Mouse (Mus musculus): ENCODE measurements around the gene Lrrc75b. TPM values are rescaled to one million over a fixed set of nuclear protein-coding genes. Genes with fewer than 3 reads are reported as not detected.
"Not testable (repeated sequence)": the region's sequence is repeated elsewhere in the genome, so short reads cannot be mapped to it uniquely, and the experiment has no call there.

Lrrc75b gene
- polyA plus RNA-seq, 1 experiment, result 2.1 TPM

- Histone ChIP-seq H3K4me1 (ENCODE audit: control insufficient read depth, insufficient read depth, low read length) (peaks cover 35% of the 10 kb centered on the region), H3K27me3 (replicated peaks; ENCODE audit: control insufficient read depth, insufficient read depth, low read length) (no peaks in the 10 kb centered on the region), H3K4me3 (ENCODE audit: insufficient read depth, low read depth, low read length) (peak overlapping the region; percentile 14; the same call in 1 of the 2 replicates), H3K36me3 (ENCODE audit: control insufficient read depth, insufficient read depth, low read length) (peaks cover 20% of the 10 kb centered on the region), H3K27ac (ENCODE audit: insufficient read depth, low read depth, low read length) (peak overlapping the region; percentile 77)
- no peak for TF ChIP-seq CTCF (conservative IDR thresholded peaks at IDR 0.05; ENCODE audit: insufficient read depth, insufficient read length, low read depth, low read length)
- TF ChIP-seq POLR2A (IDR thresholded peaks at IDR 0.05; ENCODE audit: low read depth, low read length), result no peak
- WGBS, result 74% methylated on average over 8 of the region's 8 CpGs
- peak; percentile 21 for DNase-seq
These were observed 46.6 kb downstream of the Lrrc75b start for GRCm38 (mm10) chr10:75513306-75514067.

- H3K27me3 ChIP-seq (replicated peaks; ENCODE audit: control insufficient read depth, insufficient read depth, low read length), result no peaks in the 10 kb centered on the region
- peaks cover 23% of the 10 kb centered on the region for H3K36me3 ChIP-seq (ENCODE audit: control insufficient read depth, insufficient read depth, low read length)
- TF ChIP-seq CTCF (conservative IDR thresholded peaks at IDR 0.05; ENCODE audit: insufficient read depth, insufficient read length, low read depth, low read length) (no peak), POLR2A (IDR thresholded peaks at IDR 0.05; ENCODE audit: low read depth, low read length) (no peak)
- H3K4me1 ChIP-seq (ENCODE audit: control insufficient read depth, insufficient read depth, low read length), result peaks cover 35% of the 10 kb centered on the region
- H3K27ac ChIP-seq (ENCODE audit: insufficient read depth, low read depth, low read length), result peak overlapping the region; percentile 77
- peak; percentile 92 for DNase-seq
- WGBS, result 32% methylated on average over 7 of the region's 7 CpGs
- no peak overlapping the region for H3K4me3 ChIP-seq (ENCODE audit: insufficient read depth, low read depth, low read length)
These were observed 47.3 kb downstream of the Lrrc75b start for GRCm38 (mm10) chr10:75512796-75513195.

- no peak for DNase-seq
- whole genome bisulfite sequencing, result 72% methylated on average over 7 of the region's 7 CpGs
- TF ChIP-seq POLR2A (IDR thresholded peaks at IDR 0.05; ENCODE audit: low read depth, low read length) (no peak), CTCF (conservative IDR thresholded peaks at IDR 0.05; ENCODE audit: insufficient read depth, insufficient read length, low read depth, low read length) (no peak)
- H3K36me3 ChIP-seq (ENCODE audit: control insufficient read depth, insufficient read depth, low read length), result peaks cover 23% of the 10 kb centered on the region
- peaks cover 35% of the 10 kb centered on the region for H3K4me1 ChIP-seq (ENCODE audit: control insufficient read depth, insufficient read depth, low read length)
- no peaks in the 10 kb centered on the region for H3K27me3 ChIP-seq (replicated peaks; ENCODE audit: control insufficient read depth, insufficient read depth, low read length)
- H3K4me3 ChIP-seq (ENCODE audit: insufficient read depth, low read depth, low read length), result no peak overlapping the region
- H3K27ac ChIP-seq (ENCODE audit: insufficient read depth, low read depth, low read length), result peak overlapping the region; percentile 50
These were observed 48.2 kb downstream of the Lrrc75b start for GRCm38 (mm10) chr10:75511897-75512296.

GRCm38 (mm10) chr10:75511060-75511459 lies 49.1 kb downstream of the Lrrc75b start:
- WGBS, result 64% methylated on average over 9 of the region's 9 CpGs
- peaks cover 23% of the 10 kb centered on the region for H3K36me3 ChIP-seq (ENCODE audit: control insufficient read depth, insufficient read depth, low read length)
- no peaks in the 10 kb centered on the region for H3K27me3 ChIP-seq (replicated peaks; ENCODE audit: control insufficient read depth, insufficient read depth, low read length)
- TF ChIP-seq CTCF (conservative IDR thresholded peaks at IDR 0.05; ENCODE audit: insufficient read depth, insufficient read length, low read depth, low read length) (no peak), POLR2A (IDR thresholded peaks at IDR 0.05; ENCODE audit: low read depth, low read length) (no peak)
- peak; percentile 56 for DNase-seq
- H3K4me1 ChIP-seq (ENCODE audit: control insufficient read depth, insufficient read depth, low read length), result peaks cover 35% of the 10 kb centered on the region
- H3K27ac ChIP-seq (ENCODE audit: insufficient read depth, low read depth, low read length), result peak overlapping the region; percentile 18
- H3K4me3 ChIP-seq (ENCODE audit: insufficient read depth, low read depth, low read length), result no peak overlapping the region

GRCm38 (mm10) chr10:75510446-75510845 lies 49.7 kb downstream of the Lrrc75b start:
- WGBS, result 49% methylated on average over 7 of the region's 7 CpGs
- no peak overlapping the region for H3K4me3 ChIP-seq (ENCODE audit: insufficient read depth, low read depth, low read length)
- DNase-seq, result peak; percentile 91
- TF ChIP-seq CTCF (conservative IDR thresholded peaks at IDR 0.05; ENCODE audit: insufficient read depth, insufficient read length, low read depth, low read length), result no peak
- TF ChIP-seq POLR2A (IDR thresholded peaks at IDR 0.05; ENCODE audit: low read depth, low read length), result no peak
- no peaks in the 10 kb centered on the region for H3K27me3 ChIP-seq (replicated peaks; ENCODE audit: control insufficient read depth, insufficient read depth, low read length)
- H3K27ac ChIP-seq (ENCODE audit: insufficient read depth, low read depth, low read length), result peak overlapping the region; percentile 75
- H3K4me1 ChIP-seq (ENCODE audit: control insufficient read depth, insufficient read depth, low read length), result peaks cover 30% of the 10 kb centered on the region
- peaks cover 23% of the 10 kb centered on the region for H3K36me3 ChIP-seq (ENCODE audit: control insufficient read depth, insufficient read depth, low read length)

- peaks cover 20% of the 10 kb centered on the region for H3K36me3 ChIP-seq (ENCODE audit: control insufficient read depth, insufficient read depth, low read length)
- not testable (repeated sequence) for H3K4me3 ChIP-seq (ENCODE audit: insufficient read depth, low read depth, low read length); H3K27ac ChIP-seq (ENCODE audit: insufficient read depth, low read depth, low read length); DNase-seq; H3K4me1 ChIP-seq (ENCODE audit: control insufficient read depth, insufficient read depth, low read length); H3K27me3 ChIP-seq (replicated peaks; ENCODE audit: control insufficient read depth, insufficient read depth, low read length)
- 83% methylated on average over 3 of the region's 3 CpGs for WGBS
These were observed 54.2 kb downstream of the Lrrc75b start for GRCm38 (mm10) chr10:75505928-75506327.

GRCm38 (mm10) chr10:75505130-75505495 lies 55.0 kb downstream of the Lrrc75b start:
- Histone ChIP-seq H3K27ac (ENCODE audit: insufficient read depth, low read depth, low read length) (no peak overlapping the region), H3K4me1 (ENCODE audit: control insufficient read depth, insufficient read depth, low read length) (peaks cover 2% of the 10 kb centered on the region; the same call in 1 of the 2 replicates), H3K27me3 (replicated peaks; ENCODE audit: control insufficient read depth, insufficient read depth, low read length) (no peaks in the 10 kb centered on the region), H3K36me3 (ENCODE audit: control insufficient read depth, insufficient read depth, low read length) (peaks cover 18% of the 10 kb centered on the region), H3K4me3 (ENCODE audit: insufficient read depth, low read depth, low read length) (no peak overlapping the region)
- peak; percentile 91 for DNase-seq
- TF ChIP-seq POLR2A (IDR thresholded peaks at IDR 0.05; ENCODE audit: low read depth, low read length), result no peak
- no peak for TF ChIP-seq CTCF (conservative IDR thresholded peaks at IDR 0.05; ENCODE audit: insufficient read depth, insufficient read length, low read depth, low read length)
- WGBS, result 41% methylated on average over 3 of the region's 3 CpGs

Measured in kidney, adult 2 months (tissue).